Comparison of ENCODE assay signal across 16 mouse cellular contexts in the genomic region with DNA sequence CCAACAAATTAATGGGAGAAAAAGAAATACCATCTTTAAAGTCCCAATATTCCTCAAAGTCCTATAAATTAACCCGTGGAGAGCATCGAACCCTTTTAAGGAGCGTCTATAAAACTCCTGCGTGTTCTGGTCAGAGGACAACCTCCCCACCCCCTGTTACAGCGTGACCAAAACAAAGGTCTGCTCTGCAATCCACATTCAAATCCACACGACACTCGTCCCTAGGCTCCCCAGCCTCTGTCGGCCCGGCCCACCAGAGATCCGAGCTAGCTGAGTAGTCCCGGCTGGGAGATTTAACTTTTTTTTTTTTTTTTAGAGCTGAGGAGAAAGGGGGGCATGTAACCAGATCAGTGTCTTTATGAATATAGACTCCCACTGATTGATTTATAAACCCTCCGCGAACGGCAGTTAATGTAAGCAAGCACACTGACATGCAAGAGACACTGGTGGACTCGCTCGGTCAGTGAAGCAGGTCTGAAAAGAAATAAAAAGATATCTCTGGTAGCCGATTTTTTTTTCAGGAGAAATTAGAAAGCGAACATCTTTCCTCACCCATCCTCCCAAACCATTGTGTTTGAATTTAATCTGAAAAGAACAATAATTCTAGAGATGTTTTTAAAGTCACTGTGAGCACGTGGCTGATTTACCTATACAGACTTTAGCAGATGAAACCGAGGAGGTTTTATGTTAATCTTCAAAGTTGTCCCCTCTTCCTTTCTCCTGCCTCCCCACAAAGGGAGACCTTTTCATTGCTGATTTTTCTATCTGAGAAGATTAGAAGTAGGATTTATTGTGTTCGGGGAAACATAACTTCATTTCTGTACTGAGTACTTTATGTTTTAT. TPM values are rescaled to one million over a fixed set of nuclear protein-coding genes. Genes with fewer than 3 reads are reported as not detected.
DNase-seq lines count a peak whose midpoint lies in the region; ATAC-seq and TF ChIP-seq lines count a peak whose summit lies in the region.
"Had no signal": no experiment of that assay in that cellular context is flagged by ENCODE, and none has a peak within 500 bp of the region (broad histone marks: within the 10 kb centered on the region; RNA-seq: fewer than 3 reads in every experiment).

No protein-coding gene starts in this region.

- H3K4me3 ChIP-seq in heart, embryonic 14.5 days (ENCODE audit: control insufficient read depth in 1 of 2, insufficient read depth in 1 of 2, low read depth in 1 of 2, low read length in 2 of 2) = no peak overlapping the region
- H3K4me3 ChIP-seq in midbrain, embryonic 11.5 days (ENCODE audit: low read depth, low read length) = no peak overlapping the region
- H3K4me3 ChIP-seq in midbrain, embryonic 13.5 days (replicated peaks) = no peak overlapping the region
- H3K4me3 ChIP-seq in small intestine, adult 2 months (ENCODE audit: low read depth, low read length) = peak overlapping the region; percentile 54
- H3K4me3 ChIP-seq: erythroblast, embryonic 14.5 days; hindbrain, embryonic 10.5 days; limb, embryonic 12.5 days; megakaryocyte, embryonic 14.5 days; neural tube, embryonic 12.5 days had no signal

- H3K36me3 ChIP-seq in heart, embryonic 14.5 days (ENCODE audit: control insufficient read depth, insufficient read depth, low read length) = no peaks in the 10 kb centered on the region
- no peaks in the 10 kb centered on the region for H3K36me3 ChIP-seq in midbrain, embryonic 11.5 days (ENCODE audit: control insufficient read depth, insufficient read depth, low read length)
- H3K36me3 ChIP-seq in midbrain, embryonic 13.5 days = no peaks in the 10 kb centered on the region
- no peaks in the 10 kb centered on the region for H3K36me3 ChIP-seq in small intestine, adult 2 months (ENCODE audit: control insufficient read depth, insufficient read depth, low read length)
- H3K36me3 ChIP-seq: hindbrain, embryonic 10.5 days; limb, embryonic 12.5 days; neural tube, embryonic 12.5 days had no signal

- WGBS in heart, embryonic 14.5 days = 6% methylated on average over 21 of the region's 21 CpGs
- WGBS in midbrain, embryonic 11.5 days = under 1% methylated on average over 21 of the region's 21 CpGs
- under 1% methylated on average over 21 of the region's 21 CpGs for WGBS in midbrain, embryonic 13.5 days
- 5% methylated on average over 21 of the region's 21 CpGs for WGBS in small intestine, adult 2 months

- no peak for TF ChIP-seq POLR2A in small intestine, adult 2 months (IDR thresholded peaks at IDR 0.05; ENCODE audit: low read depth, low read length)

- ATAC-seq in heart, embryonic 14.5 days (ENCODE audit: insufficient number of reproducible peaks, insufficient read depth, low FRiP score, low read depth) = no peak
- no peak for ATAC-seq in midbrain, embryonic 11.5 days (ENCODE audit: low FRiP score)
- no peak for ATAC-seq in midbrain, embryonic 13.5 days

- H3K27ac ChIP-seq in heart, embryonic 14.5 days (replicated peaks in 1 of 2; ENCODE audit: control insufficient read depth in 1 of 2, insufficient read depth in 1 of 2, low read depth in 2 of 2, low read length in 2 of 2) = no peak overlapping the region
- no peak overlapping the region for H3K27ac ChIP-seq in midbrain, embryonic 11.5 days (ENCODE audit: low read depth, low read length)
- no peak overlapping the region for H3K27ac ChIP-seq in midbrain, embryonic 13.5 days
- H3K27ac ChIP-seq in small intestine, adult 2 months (ENCODE audit: insufficient read depth, low read depth, low read length) = peak overlapping the region; percentile 32; the same call in 1 of the 2 replicates
- H3K27ac ChIP-seq: hindbrain, embryonic 10.5 days; limb, embryonic 12.5 days; neural tube, embryonic 12.5 days had no signal

- no peaks in the 10 kb centered on the region for H3K9me3 ChIP-seq in heart, embryonic 14.5 days (ENCODE audit: control insufficient read depth, low read length)
- no peaks in the 10 kb centered on the region for H3K9me3 ChIP-seq in midbrain, embryonic 11.5 days (ENCODE audit: control insufficient read depth, low read length)
- H3K9me3 ChIP-seq in midbrain, embryonic 13.5 days = no peaks in the 10 kb centered on the region
- H3K9me3 ChIP-seq: hindbrain, embryonic 10.5 days; limb, embryonic 12.5 days; neural tube, embryonic 12.5 days had no signal

- no peak for DNase-seq in heart, postnatal 36 days
- DNase-seq in midbrain, embryonic 11.5 days (ENCODE audit: low spot score, missing footprints) = peak; percentile 93
- peak; percentile 19 for DNase-seq in gonadal fat pad, adult 2 months (ENCODE audit: low read depth)
- no peak for DNase-seq in left cerebral cortex, postnatal 10 days (ENCODE audit: extremely low spot score in 1 of 2, low spot score in 2 of 2)
- DNase-seq in testis, postnatal 14 days (ENCODE audit: low spot score) = no peak
- DNase-seq: cerebellum, postnatal 36 days; lung, adult 2 months had no signal

- H3K4me2 ChIP-seq in heart, embryonic 14.5 days (ENCODE audit: low read length) = peak overlapping the region; percentile 58
- no peak overlapping the region for H3K4me2 ChIP-seq in midbrain, embryonic 11.5 days
- no peak overlapping the region for H3K4me2 ChIP-seq in midbrain, embryonic 13.5 days (replicated peaks)
- H3K4me2 ChIP-seq: limb, embryonic 12.5 days; neural tube, embryonic 12.5 days had no signal

- no peak for TF ChIP-seq CTCF in small intestine, adult 2 months (IDR thresholded peaks at IDR 0.05; ENCODE audit: extremely low read depth, insufficient read length, insufficient replicate concordance, low read depth, low read length)

- intact Hi-C loops in heart, postnatal 36 days (cut with DNase I) = no loop called here
- intact Hi-C loops in left cerebral cortex, postnatal 10 days (cut with DNase I) = no loop called here

- H3K9ac ChIP-seq in heart, embryonic 14.5 days (ENCODE audit: low read length) = no peak overlapping the region
- H3K9ac ChIP-seq in midbrain, embryonic 11.5 days (ENCODE audit: low read length) = no peak overlapping the region
- H3K9ac ChIP-seq in midbrain, embryonic 13.5 days (replicated peaks) = no peak overlapping the region
- H3K9ac ChIP-seq: limb, embryonic 12.5 days; neural tube, embryonic 12.5 days had no signal

- H3K4me1 ChIP-seq in heart, embryonic 14.5 days (ENCODE audit: control insufficient read depth in 2 of 2, insufficient read depth in 2 of 2, low read length in 2 of 2) = peaks cover 0 to 4% of the 10 kb centered on the region in 2 experiments; a peak in 1 of 4 replicates
- peaks cover 5% of the 10 kb centered on the region; the same call in 1 of the 2 replicates for H3K4me1 ChIP-seq in midbrain, embryonic 11.5 days (ENCODE audit: control insufficient read depth, insufficient read depth, low read length)
- H3K4me1 ChIP-seq in midbrain, embryonic 13.5 days (replicated peaks) = peaks cover 14% of the 10 kb centered on the region; the same call in 1 of the 2 replicates
- peaks cover 1% of the 10 kb centered on the region; the same call in 1 of the 2 replicates for H3K4me1 ChIP-seq in small intestine, adult 2 months (ENCODE audit: control insufficient read depth, insufficient read depth, insufficient read length, low read length)

- peaks cover 73% of the 10 kb centered on the region for H3K27me3 ChIP-seq in heart, embryonic 14.5 days (ENCODE audit: control insufficient read depth, insufficient read depth, low read length)
- peaks cover 92% of the 10 kb centered on the region for H3K27me3 ChIP-seq in midbrain, embryonic 11.5 days (ENCODE audit: control insufficient read depth, insufficient read depth, low read length)
- peaks cover 94% of the 10 kb centered on the region for H3K27me3 ChIP-seq in midbrain, embryonic 13.5 days
- H3K27me3 ChIP-seq in small intestine, adult 2 months (ENCODE audit: control insufficient read depth, insufficient read depth, low read length) = no peaks in the 10 kb centered on the region; the same call in none of the 2 replicates

RNA-seq across cellular contexts. Expression of a gene that starts 23.0 kb away (rescaled TPM):
- 19.4 and 25.5 TPM in 2 replicates for polyA plus RNA-seq in heart, embryonic 14.5 days (2014; fragmentation: Nextera tagmentation; extraction: Ambion mirVana)
- total RNA-seq in heart, postnatal 36 days (2021) = 1 to 10 TPM in 1 of 2 experiments, under 1 TPM in 1; 0.43 to 1.1 TPM
- 53.7 and 56.3 TPM in 2 replicates for polyA plus RNA-seq in midbrain, embryonic 11.5 days (2014; fragmentation: Nextera tagmentation; extraction: Ambion mirVana)
- polyA plus RNA-seq in midbrain, embryonic 13.5 days (2015; fragmentation: Nextera tagmentation; extraction: Ambion mirVana) = 59.2 and 101 TPM in 2 replicates
- 0.28 and 1.5 TPM in 2 replicates for polyA plus RNA-seq in gonadal fat pad, adult 2 months (2012; rRNA removed)
- 4.4 and 23.8 TPM in 2 replicates for polyA plus RNA-seq in small intestine, adult 2 months (2012; rRNA removed)
- total RNA-seq in left cerebral cortex, postnatal 10 days (2021) = not detected
- polyA plus RNA-seq: erythroblast, embryonic 14.5 days; spleen, adult 2 months had no signal

Comparison
In these comparisons a context has a peak if more than half of its experiments do, and no peak if none do; other contexts are left out.
1. DNase-seq: peak in midbrain, embryonic 11.5 days (single experiment) and gonadal fat pad, adult 2 months (single experiment); none in heart, postnatal 36 days (0 of 2), left cerebral cortex, postnatal 10 days (0 of 2) and testis, postnatal 14 days (single experiment).